Mouse (Mus musculus): ENCODE results near the gene Tmem60. TPM values are rescaled to one million over a fixed set of nuclear protein-coding genes. Genes with fewer than 3 reads are reported as not detected.
A peak's percentile ranks its signal among the peaks of the same experiment; 100 is the strongest.

Tmem60 gene
- polyA plus RNA-seq, 1 experiment, result 25.4 TPM

GRCm38 (mm10) chr5:20906191-20906590 is 24.2 kb downstream of the Tmem60 start:
- DNase-seq (ENCODE audit: low spot score), result no peak

GRCm38 (mm10) chr5:20911741-20912140 is 29.8 kb downstream of the Tmem60 start:
- DNase-seq (ENCODE audit: low spot score), result no peak

- DNase-seq (ENCODE audit: low spot score), result peak; percentile 29
Measured at GRCm38 (mm10) chr5:20913372-20914275, 31.6 kb downstream of the Tmem60 start.

- DNase-seq (ENCODE audit: low spot score), result no peak
Measured at GRCm38 (mm10) chr5:20918967-20919366, 37.0 kb downstream of the Tmem60 start.

GRCm38 (mm10) chr5:20919566-20919965 is 37.6 kb downstream of the Tmem60 start:
- no peak for DNase-seq (ENCODE audit: low spot score)

- DNase-seq (ENCODE audit: low spot score), result no peak
Measured at GRCm38 (mm10) chr5:20924608-20925007, 42.6 kb downstream of the Tmem60 start.

- no peak for DNase-seq (ENCODE audit: low spot score)
Measured at GRCm38 (mm10) chr5:20925451-20925850, 43.5 kb downstream of the Tmem60 start.

- DNase-seq (ENCODE audit: low spot score), result no peak
Measured at GRCm38 (mm10) chr5:20929669-20930151, 47.7 kb downstream of the Tmem60 start.

- DNase-seq (ENCODE audit: low spot score), result no peak
Measured at GRCm38 (mm10) chr5:20930430-20930829, 48.4 kb downstream of the Tmem60 start.

GRCm38 (mm10) chr5:20931300-20931699 is 49.3 kb downstream of the Tmem60 start:
- DNase-seq (ENCODE audit: low spot score), result no peak

GRCm38 (mm10) chr5:20932585-20932984 is 50.6 kb downstream of the Tmem60 start:
- no peak for DNase-seq (ENCODE audit: low spot score)

GRCm38 (mm10) chr5:20935934-20936333 is 53.9 kb downstream of the Tmem60 start:
- DNase-seq (ENCODE audit: low spot score), result no peak

Other genes with a start within 250 kb of the Tmem60 start
- 7.5 and 8.2 TPM in 2 replicates for gene Phtf2, start 67 bp upstream of the Tmem60 start, polyA plus RNA-seq (2012; rRNA removed)
- gene Rsbn1l, start 74.2 kb downstream of the Tmem60 start, polyA plus RNA-seq (2012; rRNA removed), result 11.8 and 14.6 TPM in 2 replicates
- 40.6 and 50.2 TPM in 2 replicates for gene Ptpn12, start 173.7 kb downstream of the Tmem60 start, polyA plus RNA-seq (2012; rRNA removed)

Data from urinary bladder, adult 2 months (tissue).